Mouse (Mus musculus): ENCODE measurements around the gene 5830411N06Rik.

- TF ChIP-seq CTCF (IDR thresholded peaks at IDR 0.05; ENCODE audit: control insufficient read depth, insufficient read depth, low read length), result no peak
- TF ChIP-seq POLR2A (IDR thresholded peaks at IDR 0.05; ENCODE audit: borderline replicate concordance, control insufficient read depth, low read depth, low read length), result no peak
Measured at GRCm38 (mm10) chr7:140217967-140218366, 29.1 kb upstream of the 5830411N06Rik start, which contains the start of gene Cd163l1.

Data from bone marrow, adult 2 months (tissue).